Mouse (Mus musculus) CH12.LX (cell line): ENCODE results near the gene Abcb8. TPM values are rescaled to one million over a fixed set of nuclear protein-coding genes. Genes with fewer than 3 reads are reported as not detected.

ENCODE experiments used
- DNase-seq: peaks from one replicate; pipeline ENCODE4 v3.0.0-alpha.2; 2013; ENCODE audit errors: extremely low read depth
- H3K27ac ChIP-seq: 2 replicates; pipeline ENCODE4 v1.5.1; 2012; ENCODE audit warnings: low read depth, mild to moderate bottlenecking, control low read depth, moderate library complexity; ENCODE audit not compliant: insufficient read depth
- H3K27me3 ChIP-seq: replicated peaks from 2 replicates; pipeline ENCODE3; 2012; ENCODE audit warnings: inconsistent platforms
- H3K36me3 ChIP-seq, 2 experiments: replicated peaks in 1 of 2; 2 replicates each; pipeline versions ENCODE3 to v1.6.1; 2012; ENCODE audit warnings: inconsistent platforms in 1 of 2, low read length in 1 of 2, mild to moderate bottlenecking in 1 of 2, mixed read lengths in 1 of 2, moderate library complexity in 1 of 2; ENCODE audit not compliant: control insufficient read depth in 1 of 2, insufficient read depth in 1 of 2
- H3K4me1 ChIP-seq, 2 experiments: 2 replicates each; pipeline ENCODE4 v1.6.1; 2012; ENCODE audit warnings: inconsistent platforms in 1 of 2, moderate library complexity in 1 of 2; ENCODE audit not compliant: insufficient read depth in 2 of 2, control insufficient read depth in 1 of 2
- H3K4me2 ChIP-seq: 2 replicates; pipeline ENCODE4 v1.6.1; 2012; ENCODE audit warnings: low read depth, mild to moderate bottlenecking, control low read depth; ENCODE audit not compliant: poor library complexity, insufficient read depth, severe bottlenecking
- H3K4me3 ChIP-seq, 3 experiments: fragments of 150-350 bp in 1 of 3; sonication (generic) in 1 of 3; replicated peaks in 1 of 3; 2 replicates each; pipeline versions ENCODE3 to v1.5.1; 2011 to 2012; ENCODE audit warnings: low read depth in 2 of 3, low read length in 2 of 3, mild to moderate bottlenecking in 2 of 3, moderate library complexity in 2 of 3, control low read depth in 1 of 3, improper control_type of control experiment in 1 of 3, inconsistent platforms in 1 of 3, mixed read lengths in 1 of 3; ENCODE audit not compliant: poor library complexity in 1 of 3
- H3K79me2 ChIP-seq: replicated peaks from 2 replicates; pipeline ENCODE4 v1.6.1; 2012; ENCODE audit warnings: mild to moderate bottlenecking, moderate library complexity; ENCODE audit not compliant: control insufficient read depth, poor library complexity, insufficient read depth, severe bottlenecking; ENCODE audit errors: extremely low read depth
- H3K9ac ChIP-seq: 2 replicates; pipeline ENCODE4 v1.6.1; 2012; ENCODE audit warnings: low read depth, mild to moderate bottlenecking, control low read depth, moderate library complexity; ENCODE audit not compliant: insufficient read depth
- H3K9me3 ChIP-seq: replicated peaks from 2 replicates; pipeline ENCODE3; 2012; ENCODE audit warnings: low read length, inconsistent platforms, mixed read lengths
- BHLHE40 ChIP-seq: IDR thresholded peaks from 2 replicates; pipeline ENCODE4 v1.6.1; 2011; ENCODE audit warnings: mild to moderate bottlenecking, low read depth, low read length, improper control_type of control experiment
- CTCF ChIP-seq, 2 experiments: IDR thresholded peaks in 1 of 2; conservative IDR thresholded peaks in 1 of 2; 2 replicates each; pipeline ENCODE4 v1.5.1; 2011 to 2012; ENCODE audit warnings: low read depth in 2 of 2, low read length in 2 of 2, improper control_type of control experiment in 1 of 2, inconsistent platforms in 1 of 2, mild to moderate bottlenecking in 1 of 2, moderate library complexity in 1 of 2
- ELF1 ChIP-seq: IDR thresholded peaks from 2 replicates; pipeline ENCODE4 v1.6.1; 2014; ENCODE audit warnings: low read depth, mild to moderate bottlenecking, inconsistent platforms, low read length, improper control_type of control experiment
- EP300 ChIP-seq: IDR thresholded peaks from 2 replicates; pipeline ENCODE4 v1.6.1; 2011; ENCODE audit warnings: low read length, improper control_type of control experiment
- ETS1 ChIP-seq: conservative IDR thresholded peaks from 2 replicates; pipeline ENCODE4 v1.6.1; 2012; ENCODE audit warnings: low read depth, mild to moderate bottlenecking, inconsistent platforms, low read length, improper control_type of control experiment, moderate library complexity
- JUND ChIP-seq: conservative IDR thresholded peaks from 2 replicates; pipeline ENCODE4 v1.6.1; 2011; ENCODE audit warnings: low read depth, low read length, improper control_type of control experiment
- KAT2A ChIP-seq: IDR thresholded peaks from 2 replicates; pipeline ENCODE4 v1.6.1; 2012; ENCODE audit warnings: low read length, improper control_type of control experiment, inconsistent platforms; ENCODE audit not compliant: insufficient replicate concordance
- MAX ChIP-seq: IDR thresholded peaks from 2 replicates; pipeline ENCODE4 v1.6.1; 2011; ENCODE audit warnings: low read length, improper control_type of control experiment
- MAZ ChIP-seq: IDR thresholded peaks from 2 replicates; pipeline ENCODE4 v1.6.1; 2012; ENCODE audit warnings: low read depth, mild to moderate bottlenecking, inconsistent platforms, low read length, improper control_type of control experiment, moderate library complexity
- MEF2A ChIP-seq: IDR thresholded peaks from 2 replicates; pipeline ENCODE4 v1.6.1; 2014; ENCODE audit warnings: low read depth, mild to moderate bottlenecking, inconsistent platforms, low read length, improper control_type of control experiment, borderline replicate concordance
- MXI1 ChIP-seq: IDR thresholded peaks from 2 replicates; pipeline ENCODE4 v1.6.1; 2011; ENCODE audit warnings: mild to moderate bottlenecking, low read depth, low read length, improper control_type of control experiment
- MYC ChIP-seq: IDR thresholded peaks from 2 replicates; pipeline ENCODE4 v1.6.1; 2011; ENCODE audit warnings: low read depth, mild to moderate bottlenecking, improper control_type of control experiment, low read length
- NELFE ChIP-seq: IDR thresholded peaks from 2 replicates; pipeline ENCODE4 v1.6.1; 2011; ENCODE audit warnings: low read depth, low read length, improper control_type of control experiment
- NRF1 ChIP-seq: IDR thresholded peaks from 2 replicates; pipeline ENCODE4 v1.6.1; 2014; ENCODE audit warnings: low read depth, mild to moderate bottlenecking, inconsistent platforms, low read length, improper control_type of control experiment, moderate library complexity
- POLR2A ChIP-seq: IDR thresholded peaks from 2 replicates; pipeline ENCODE4 v1.6.1; 2011; ENCODE audit warnings: low read depth, mild to moderate bottlenecking, improper control_type of control experiment, low read length
- POLR2AphosphoS2 ChIP-seq: IDR thresholded peaks from 2 replicates; pipeline ENCODE4 v1.6.1; 2011; ENCODE audit warnings: low read depth, low read length, improper control_type of control experiment
- RAD21 ChIP-seq: IDR thresholded peaks from 2 replicates; pipeline ENCODE4 v1.6.1; 2011; ENCODE audit warnings: low read depth, mild to moderate bottlenecking, low read length, improper control_type of control experiment, moderate library complexity
- RCOR1 ChIP-seq: conservative IDR thresholded peaks from 2 replicates; pipeline ENCODE4 v1.6.1; 2012; ENCODE audit warnings: low read depth, mild to moderate bottlenecking, inconsistent platforms, low read length, improper control_type of control experiment
- TBP ChIP-seq: conservative IDR thresholded peaks from 2 replicates; pipeline ENCODE4 v1.6.1; 2011; ENCODE audit warnings: low read depth, low read length, improper control_type of control experiment
- TCF12 ChIP-seq: IDR thresholded peaks from 2 replicates; pipeline ENCODE4 v1.6.1; 2014; ENCODE audit warnings: low read depth, mild to moderate bottlenecking, inconsistent platforms, low read length, improper control_type of control experiment
- UBTF ChIP-seq: IDR thresholded peaks from 2 replicates; pipeline ENCODE4 v1.6.1; 2012; ENCODE audit warnings: low read depth, mild to moderate bottlenecking, inconsistent platforms, low read length, improper control_type of control experiment, moderate library complexity
- USF1 ChIP-seq: IDR thresholded peaks from 2 replicates; pipeline ENCODE4 v1.6.1; 2014; ENCODE audit warnings: low read depth, mild to moderate bottlenecking, inconsistent platforms, low read length, improper control_type of control experiment
- USF2 ChIP-seq: conservative IDR thresholded peaks from 2 replicates; pipeline ENCODE4 v1.6.1; 2011; ENCODE audit warnings: low read depth, low read length, improper control_type of control experiment
- ZC3H11A ChIP-seq: IDR thresholded peaks from 2 replicates; pipeline ENCODE4 v1.6.1; 2012; ENCODE audit warnings: low read depth, mild to moderate bottlenecking, inconsistent platforms, low read length, improper control_type of control experiment
- ZKSCAN1 ChIP-seq: IDR thresholded peaks from 2 replicates; pipeline ENCODE4 v1.6.1; 2012; ENCODE audit warnings: low read depth, inconsistent platforms, low read length, improper control_type of control experiment, borderline replicate concordance
- ZMIZ1 ChIP-seq: IDR thresholded peaks from 2 replicates; pipeline ENCODE4 v1.6.1; 2012; ENCODE audit warnings: low read depth, mild to moderate bottlenecking, inconsistent platforms, low read length, improper control_type of control experiment
- ZNF384 ChIP-seq: IDR thresholded peaks from 2 replicates; pipeline ENCODE4 v1.6.1; 2012; ENCODE audit warnings: low read depth, low read length, improper control_type of control experiment, inconsistent platforms
- dilution Hi-C: fragments of 300-500 bp; cut with MboI; formaldehyde crosslinking; loops from 2 replicates; pipeline ENCODE4 v1.14.3; 2020; ENCODE audit warnings: low sequenced_read_pairs; ENCODE audit not compliant: extremely low pct_unique_long_range_greater_than_20kb, extremely low pct_ligation_motif_present
- in situ Hi-C: fragments of 300-500 bp; cut with MboI; formaldehyde crosslinking; loops from 3 replicates; pipeline ENCODE4 v1.14.3; 2019; ENCODE audit warnings: low sequenced_read_pairs, low pct_ligation_motif_present, low pct_unique_long_range_greater_than_20kb, mixed read lengths
- polyA plus RNA-seq: library from polyadenylated mRNA; unstranded; fragments of >175 nt; gene quantifications from 2 replicates; pipeline ENCODE4 v1.2.1, GENCODE M21; 2012; ENCODE audit warnings: low read depth; ENCODE audit not compliant: insufficient read length
- total RNA-seq, 2 experiments: library from RNA; depleted of rRNA; stranded (reverse); fragments of 300-350 nt in 1 of 2; fragments of >200 nt in 1 of 2; gene quantifications; 2 replicates each; pipeline ENCODE4 v1.2.3; 2012 to 2014

Abcb8 gene
- total and polyA plus RNA-seq, 3 experiments = 31.0 to 58.7 (median 45.4) TPM

GRCm38 (mm10) chr5:24442029-24442428 is 48.6 kb downstream of the Abcb8 start:
- no peak overlapping the region for H3K27ac ChIP-seq
- in situ Hi-C loops = no loop called here
- H3K36me3 ChIP-seq = peaks cover 43 to 66% of the 10 kb centered on the region in 2 experiments
- no peaks in the 10 kb centered on the region for H3K27me3 ChIP-seq
- H3K9me3 ChIP-seq = no peaks in the 10 kb centered on the region
- dilution Hi-C loops = no loop called here
- no peak for TF ChIP-seq RAD21
- no peak for TF ChIP-seq ZC3H11A
- no peak for TF ChIP-seq USF1
- no peak for TF ChIP-seq POLR2AphosphoS2
- no peak for TF ChIP-seq ZNF384
- TF ChIP-seq TCF12 = no peak
- no peak for TF ChIP-seq CTCF (conservative IDR thresholded peaks at IDR 0.05 in 1 of 2, IDR thresholded peaks at IDR 0.05 in 1 of 2; ENCODE audit: low read depth in 2 of 2, low read length in 2 of 2)
- no peak for TF ChIP-seq ELF1
- TF ChIP-seq USF2 = no peak
- no peak for TF ChIP-seq RCOR1
- TF ChIP-seq MAZ = no peak
- no peak for TF ChIP-seq NRF1
- TF ChIP-seq TBP = no peak
- TF ChIP-seq JUND = no peak
- TF ChIP-seq UBTF = no peak
- TF ChIP-seq MYC = no peak
- TF ChIP-seq POLR2A = no peak
- TF ChIP-seq, all 38 proteins: peak for 0
- H3K79me2 ChIP-seq = peaks cover 9% of the 10 kb centered on the region
- no peak overlapping the region for H3K9ac ChIP-seq
- peaks cover 20 to 32% of the 10 kb centered on the region in 2 experiments for H3K4me1 ChIP-seq
- H3K4me2 ChIP-seq = no peak overlapping the region
- no peak overlapping the region for H3K4me3 ChIP-seq
- DNase-seq = no peak

- Histone ChIP-seq H3K36me3 (peaks cover 43 to 58% of the 10 kb centered on the region in 2 experiments), H3K27ac (no peak overlapping the region), H3K27me3 (peaks cover 5% of the 10 kb centered on the region), H3K4me3 (no peak overlapping the region), H3K79me2 (peaks cover 9% of the 10 kb centered on the region), H3K9ac (no peak overlapping the region), H3K4me1 (peaks cover 24 to 40% of the 10 kb centered on the region in 2 experiments), H3K9me3 (no peaks in the 10 kb centered on the region), H3K4me2 (no peak overlapping the region)
- no peak for DNase-seq
- dilution Hi-C loops = no loop called here
- in situ Hi-C loops = no loop called here
- TF ChIP-seq MXI1 = no peak
- TF ChIP-seq NELFE = no peak
- TF ChIP-seq ELF1 = no peak
- no peak for TF ChIP-seq CTCF (conservative IDR thresholded peaks at IDR 0.05 in 1 of 2, IDR thresholded peaks at IDR 0.05 in 1 of 2; ENCODE audit: low read depth in 2 of 2, low read length in 2 of 2)
- TF ChIP-seq MAX = no peak
- no peak for TF ChIP-seq BHLHE40
- TF ChIP-seq USF1 = no peak
- TF ChIP-seq POLR2A = no peak
- TF ChIP-seq ETS1 = no peak
- no peak for TF ChIP-seq KAT2A
- TF ChIP-seq USF2 = no peak
- no peak for TF ChIP-seq EP300
- no peak for TF ChIP-seq ZMIZ1
- TF ChIP-seq MEF2A = no peak
- no peak for TF ChIP-seq UBTF
- no peak for TF ChIP-seq MYC
- no peak for TF ChIP-seq MAZ
- no peak for TF ChIP-seq ZKSCAN1
Measured at GRCm38 (mm10) chr5:24443204-24443603, 49.7 kb downstream of the Abcb8 start.
